Mouse (Mus musculus): ENCODE measurements around the gene Rbm34.

Gene Rbm34

GRCm38 (mm10) chr8:126970579-126971313 is at the start of gene Rbm34:
TSS of gene Rbm34 (minus strand) at chr8:126971071.
- in situ Hi-C loops (cut with MboI, MseI): loop anchor here (10.0 kb wide), 1 partner anchor 1194 kb away; no protein-coding TSS in a partner anchor

- in situ Hi-C loops (cut with MboI, MseI): no loop called here
These were observed 40.8 kb upstream of the Rbm34 start for GRCm38 (mm10) chr8:127011668-127012067.

GRCm38 (mm10) chr8:126994506-126994905 is 23.6 kb upstream of the Rbm34 start:
- in situ Hi-C loops (cut with MboI, MseI): no loop called here

- in situ Hi-C loops (cut with MboI, MseI): loop anchor here (5.0 kb wide), 2 partner anchors 148 to 183 kb away; no protein-coding TSS in a partner anchor
These were observed 18.7 kb upstream of the Rbm34 start for GRCm38 (mm10) chr8:126989363-126990153.

GRCm38 (mm10) chr8:126988346-126989006 is 17.6 kb upstream of the Rbm34 start:
- in situ Hi-C loops (cut with MboI, MseI): loop anchor here (5.0 kb wide), 2 partner anchors 149 to 184 kb away; no protein-coding TSS in a partner anchor

GRCm38 (mm10) chr8:126986495-126986894 is 15.6 kb upstream of the Rbm34 start:
- in situ Hi-C loops (cut with MboI, MseI): loop anchor here (5.0 kb wide), 2 partner anchors 151 to 186 kb away; no protein-coding TSS in a partner anchor

GRCm38 (mm10) chr8:126980046-126980445 is 9.2 kb upstream of the Rbm34 start:
- in situ Hi-C loops (cut with MboI, MseI): no loop called here

- in situ Hi-C loops (cut with MboI, MseI): loop anchor here (10.0 kb wide), 1 partner anchor 1185 kb away; no protein-coding TSS in a partner anchor
These were observed 8.4 kb upstream of the Rbm34 start for GRCm38 (mm10) chr8:126979091-126979920.

- in situ Hi-C loops (cut with MboI, MseI): loop anchor here (10.0 kb wide), 1 partner anchor 1186 kb away; no protein-coding TSS in a partner anchor
These were observed 7.7 kb upstream of the Rbm34 start for GRCm38 (mm10) chr8:126978535-126978934.

GRCm38 (mm10) chr8:126978028-126978427 is 7.2 kb upstream of the Rbm34 start:
- in situ Hi-C loops (cut with MboI, MseI): loop anchor here (10.0 kb wide), 1 partner anchor 1187 kb away; no protein-coding TSS in a partner anchor

GRCm38 (mm10) chr8:126976608-126977348 is 5.9 kb upstream of the Rbm34 start:
- in situ Hi-C loops (cut with MboI, MseI): loop anchor here (10.0 kb wide), 1 partner anchor 1188 kb away; no protein-coding TSS in a partner anchor

- in situ Hi-C loops (cut with MboI, MseI): loop anchor here (10.0 kb wide), 1 partner anchor 1189 kb away; no protein-coding TSS in a partner anchor
These were observed 4.8 kb upstream of the Rbm34 start for GRCm38 (mm10) chr8:126975706-126976105.

- in situ Hi-C loops (cut with MboI, MseI): loop anchor here (10.0 kb wide), 1 partner anchor 1190 kb away; no protein-coding TSS in a partner anchor
These were observed 3.6 kb upstream of the Rbm34 start for GRCm38 (mm10) chr8:126974511-126974910.

- in situ Hi-C loops (cut with MboI, MseI): loop anchor here (10.0 kb wide), 1 partner anchor 1191 kb away; no protein-coding TSS in a partner anchor
These were observed 2.9 kb upstream of the Rbm34 start for GRCm38 (mm10) chr8:126973686-126974265.

- in situ Hi-C loops (cut with MboI, MseI): loop anchor here (10.0 kb wide), 1 partner anchor 1192 kb away; no protein-coding TSS in a partner anchor
These were observed 1.8 kb upstream of the Rbm34 start for GRCm38 (mm10) chr8:126972649-126973048.

GRCm38 (mm10) chr8:126972102-126972501 is 1.2 kb upstream of the Rbm34 start:
- in situ Hi-C loops (cut with MboI, MseI): loop anchor here (10.0 kb wide), 1 partner anchor 1193 kb away; no protein-coding TSS in a partner anchor

GRCm38 (mm10) chr8:126971314-126971664 is 418 bp upstream of the Rbm34 start:
- in situ Hi-C loops (cut with MboI, MseI): loop anchor here (10.0 kb wide), 1 partner anchor 1194 kb away; no protein-coding TSS in a partner anchor

- in situ Hi-C loops (cut with MboI, MseI): no loop called here
These were observed 1.3 kb downstream of the Rbm34 start for GRCm38 (mm10) chr8:126969546-126969945.

GRCm38 (mm10) chr8:126968107-126968506 is 2.8 kb downstream of the Rbm34 start:
- in situ Hi-C loops (cut with MboI, MseI): no loop called here

Data from T-helper 1 cell (primary cell).